Mouse (Mus musculus) heart, embryonic 16.5 days (tissue): ENCODE measurements at regions not wholly inside any gene's neighbourhood (a gene's known extent, or its start where the extent isn't known, plus 50 kb on each side); places are given as distances from the start of the nearest gene placed in this dataset.

Source experiments
- ATAC-seq: fragments of 200-750 bp; cut with Nextera tagmentation; replicated peaks from 2 replicates; pipeline ENCODE4 v1.8.0; 2017; ENCODE audit warnings: moderate number of reproducible peaks; ENCODE audit not compliant: insufficient read depth, low FRiP score; ENCODE audit errors: extremely low read depth
- H3K27ac ChIP-seq: fragments of 300-500 bp; sonication (generic); 2 replicates; pipeline ENCODE4 v1.5.1; 2014; ENCODE audit warnings: mild to moderate bottlenecking, low read length, control low read depth, moderate library complexity
- H3K27me3 ChIP-seq: fragments of 300-500 bp; sonication (generic); 2 replicates; pipeline ENCODE4 v1.6.1; 2014; ENCODE audit warnings: low read length, mixed read lengths; ENCODE audit not compliant: control insufficient read depth, insufficient read depth
- H3K36me3 ChIP-seq: fragments of 300-500 bp; sonication (generic); 2 replicates; pipeline ENCODE4 v1.6.1; 2014; ENCODE audit not compliant: control insufficient read depth, insufficient read depth
- H3K4me1 ChIP-seq: fragments of 300-500 bp; sonication (generic); 2 replicates; pipeline ENCODE4 v1.6.1; 2014; ENCODE audit warnings: low read length, mixed read lengths; ENCODE audit not compliant: control insufficient read depth, insufficient read depth
- H3K4me2 ChIP-seq: fragments of 300-500 bp; sonication (generic); 2 replicates; pipeline ENCODE4 v1.6.1; 2014; ENCODE audit warnings: low read depth, mild to moderate bottlenecking, control low read depth, low read length
- H3K4me3 ChIP-seq: fragments of 300-500 bp; sonication (generic); 2 replicates; pipeline ENCODE4 v1.5.1; 2014; ENCODE audit warnings: mild to moderate bottlenecking, control low read depth, low read length
- H3K9ac ChIP-seq: fragments of 300-500 bp; sonication (generic); 2 replicates; pipeline ENCODE4 v1.6.1; 2014; ENCODE audit warnings: low read length, control low read depth
- H3K9me3 ChIP-seq: fragments of 300-500 bp; sonication (generic); replicated peaks from 2 replicates; pipeline ENCODE4 v1.6.1; 2016; ENCODE audit warnings: low read length; ENCODE audit not compliant: control insufficient read depth
- WGBS: fragments of 180-500 bp; shearing (Covaris S2); extraction: QIAGEN DNeasy Blood & Tissue Kit; methylation state at CpG from one replicate; pipeline ENCODE4 v1.1.7; 2014; 5-methylcytosine and 5-hydroxymethylcytosine counted together

DNA sequence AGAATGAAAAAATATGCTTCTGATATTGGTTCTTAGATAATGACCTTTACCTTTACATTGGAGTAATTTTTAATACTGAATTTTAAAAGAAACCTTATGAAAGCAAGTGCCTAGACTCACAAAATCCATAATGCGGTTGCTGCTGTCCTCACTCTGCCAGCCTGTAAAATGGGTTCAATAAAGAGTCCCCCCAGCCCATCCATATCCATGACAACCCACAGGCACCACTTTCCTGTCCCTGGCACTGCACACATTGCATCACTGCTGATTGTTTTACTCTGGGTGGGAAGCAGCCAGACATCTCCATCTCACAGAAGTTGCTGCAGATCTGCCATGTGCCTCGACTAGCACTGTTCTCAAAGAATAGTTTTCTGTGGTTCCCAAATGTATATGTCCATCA, 110.3 kb upstream of the Tmc3 start:
- no peak for ATAC-seq
- Histone ChIP-seq H3K4me1 (peaks cover 16% of the 10 kb centered on the region), H3K9me3 (no peaks in the 10 kb centered on the region), H3K27me3 (no peaks in the 10 kb centered on the region), H3K36me3 (no peaks in the 10 kb centered on the region), H3K4me3 (no peak overlapping the region), H3K4me2 (no peak overlapping the region), H3K27ac (no peak overlapping the region), H3K9ac (no peak overlapping the region)
- WGBS = 74% methylated on average over 2 of the region's 2 CpGs

DNA sequence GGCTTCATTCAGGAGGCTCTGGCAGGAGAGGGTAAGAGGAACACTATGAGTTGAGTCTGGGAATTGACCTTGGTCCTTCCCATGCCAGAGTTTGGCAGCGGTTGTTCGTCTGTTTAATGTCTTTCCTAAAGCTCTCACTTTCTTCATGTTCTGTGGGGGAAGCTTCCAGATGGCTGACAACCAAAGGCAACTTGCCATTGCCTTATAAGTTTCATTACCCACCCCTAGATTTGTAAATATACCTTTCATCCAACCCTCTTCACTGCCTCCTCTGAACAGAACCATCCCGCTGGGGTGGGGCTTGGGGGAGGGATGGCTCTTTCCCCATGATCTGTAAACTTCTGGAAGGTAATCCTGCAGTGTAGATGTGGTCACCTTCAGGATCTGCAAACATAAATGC, 109.7 kb upstream of the Tmc3 start:
- Histone ChIP-seq H3K27me3 (no peaks in the 10 kb centered on the region), H3K4me3 (no peak overlapping the region), H3K9me3 (no peaks in the 10 kb centered on the region), H3K4me1 (peaks cover 16% of the 10 kb centered on the region), H3K4me2 (no peak overlapping the region), H3K9ac (no peak overlapping the region), H3K36me3 (no peaks in the 10 kb centered on the region), H3K27ac (peak overlapping the region; percentile 24)
- WGBS = 60% methylated on average over 3 of the region's 3 CpGs
- no peak for ATAC-seq

DNA sequence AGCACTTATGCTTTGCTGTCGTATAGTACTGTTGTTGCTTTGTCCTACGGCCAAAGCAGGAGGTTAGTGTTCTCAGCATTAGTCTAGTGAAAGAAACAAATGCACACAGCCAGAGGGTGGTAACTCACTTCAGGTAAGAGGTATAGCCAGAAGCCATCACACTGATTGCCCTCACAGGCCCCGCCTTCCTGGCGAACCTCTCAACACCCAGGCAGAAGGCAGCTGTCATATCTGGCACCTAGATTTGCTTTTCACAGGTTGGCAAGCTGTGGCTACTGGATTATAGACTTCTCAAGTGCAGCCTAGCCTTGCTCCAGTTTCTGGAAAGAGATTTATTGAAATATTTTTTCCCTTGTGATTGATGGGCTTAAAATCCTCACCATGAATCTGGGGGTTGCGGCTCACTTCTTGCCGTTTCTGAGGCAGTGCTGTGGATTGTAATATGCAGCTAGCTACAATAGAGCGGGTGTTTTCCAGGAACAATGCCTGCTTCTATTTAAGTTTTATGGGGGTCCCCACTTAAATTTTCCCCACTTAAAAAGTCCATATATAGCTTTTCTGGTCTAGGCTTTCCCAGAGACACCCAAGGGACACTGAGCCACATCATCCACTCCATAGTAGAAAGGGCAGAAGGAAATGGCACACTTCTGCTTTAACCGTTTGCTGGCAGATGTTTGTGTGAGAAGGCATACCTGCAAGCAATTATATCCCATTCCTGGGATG, 109.1 kb upstream of the Tmc3 start:
- no peaks in the 10 kb centered on the region for H3K36me3 ChIP-seq
- no peak overlapping the region for H3K9ac ChIP-seq
- no peak for ATAC-seq
- no peaks in the 10 kb centered on the region for H3K9me3 ChIP-seq
- H3K27me3 ChIP-seq = no peaks in the 10 kb centered on the region
- H3K4me1 ChIP-seq = peaks cover 16% of the 10 kb centered on the region
- 63% methylated on average over 8 of the region's 8 CpGs for WGBS
- peak overlapping the region; percentile 24 for H3K27ac ChIP-seq
- H3K4me3 ChIP-seq = no peak overlapping the region
- H3K4me2 ChIP-seq = no peak overlapping the region

DNA sequence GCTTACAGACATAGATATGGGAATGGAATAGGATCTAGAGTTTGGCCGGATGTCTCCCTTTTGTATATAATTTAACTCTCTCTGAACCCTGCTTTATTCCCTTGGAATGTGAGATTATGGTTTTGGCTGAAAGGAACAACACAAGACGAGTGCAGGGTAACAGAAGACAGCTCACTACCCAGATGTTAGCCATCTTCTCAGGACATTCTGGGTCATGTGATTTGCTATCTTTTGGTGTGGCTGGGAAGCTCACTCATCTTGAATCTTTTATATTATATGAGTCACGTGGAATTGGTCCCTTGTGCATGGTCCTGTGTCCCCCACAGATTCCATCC, 108.6 kb upstream of the Tmc3 start:
- ATAC-seq = no peak
- H3K27ac ChIP-seq = no peak overlapping the region
- no peak overlapping the region for H3K9ac ChIP-seq
- H3K4me3 ChIP-seq = no peak overlapping the region
- peaks cover 16% of the 10 kb centered on the region for H3K4me1 ChIP-seq
- no peaks in the 10 kb centered on the region for H3K9me3 ChIP-seq
- no peak overlapping the region for H3K4me2 ChIP-seq
- no peaks in the 10 kb centered on the region for H3K27me3 ChIP-seq
- 52% methylated on average over 3 of the region's 3 CpGs for WGBS
- no peaks in the 10 kb centered on the region for H3K36me3 ChIP-seq

DNA sequence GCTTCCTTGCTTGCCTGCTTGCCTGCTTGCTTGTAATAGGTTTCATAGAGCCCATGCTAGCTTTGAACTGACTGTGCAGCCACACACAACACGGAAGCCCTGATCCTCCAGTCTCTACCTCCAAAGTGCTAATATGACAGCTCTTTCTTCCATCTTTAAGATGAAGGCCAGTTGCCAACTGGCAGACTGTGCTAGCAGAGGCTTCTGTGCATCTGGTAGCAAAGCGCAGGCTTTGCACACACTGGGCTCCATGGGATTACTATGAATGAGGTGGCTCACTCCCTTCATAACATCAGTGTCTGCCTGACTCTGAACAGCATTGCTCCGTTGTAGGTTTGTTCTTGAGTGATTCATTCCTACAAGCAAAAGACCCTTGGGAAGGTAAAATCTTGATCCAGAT, 107.9 kb upstream of the Tmc3 start:
- no peak overlapping the region for H3K4me3 ChIP-seq
- H3K36me3 ChIP-seq = no peaks in the 10 kb centered on the region
- H3K4me2 ChIP-seq = no peak overlapping the region
- no peak overlapping the region for H3K27ac ChIP-seq
- no peak for ATAC-seq
- no peaks in the 10 kb centered on the region for H3K9me3 ChIP-seq
- H3K9ac ChIP-seq = no peak overlapping the region
- peaks cover 16% of the 10 kb centered on the region for H3K4me1 ChIP-seq
- H3K27me3 ChIP-seq = no peaks in the 10 kb centered on the region
- WGBS = 76% methylated on average over 3 of the region's 3 CpGs

DNA sequence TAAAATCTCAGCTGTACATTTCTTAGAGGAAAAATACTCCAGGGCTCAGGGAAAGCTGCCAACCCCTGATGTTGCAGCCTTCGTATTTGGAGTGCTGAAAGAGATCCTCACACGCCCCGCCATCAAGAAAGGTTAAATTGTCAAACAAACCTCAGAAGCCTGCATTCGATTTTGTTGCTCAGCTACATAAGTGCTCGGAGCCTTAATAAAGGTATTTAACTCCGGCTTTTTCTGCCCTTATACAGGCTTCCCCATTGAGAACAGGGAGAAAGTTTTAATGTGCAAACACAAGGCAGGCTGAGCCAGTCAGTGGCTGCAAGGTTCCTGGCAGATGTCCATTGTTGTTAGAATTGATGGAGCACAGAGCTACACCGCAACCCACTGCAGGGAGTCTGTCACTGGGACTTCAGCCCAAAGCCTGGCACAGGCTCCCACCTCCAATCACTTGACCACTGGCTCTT, 107.0 kb upstream of the Tmc3 start:
- Histone ChIP-seq H3K9me3 (no peaks in the 10 kb centered on the region), H3K36me3 (no peaks in the 10 kb centered on the region), H3K27ac (no peak overlapping the region), H3K4me1 (peaks cover 16% of the 10 kb centered on the region), H3K4me3 (no peak overlapping the region), H3K9ac (no peak overlapping the region), H3K4me2 (peak overlapping the region; percentile 24; the same call in 1 of the 2 replicates), H3K27me3 (no peaks in the 10 kb centered on the region)
- 19% methylated on average over 7 of the region's 7 CpGs for WGBS
- peak; percentile 73 for ATAC-seq

DNA sequence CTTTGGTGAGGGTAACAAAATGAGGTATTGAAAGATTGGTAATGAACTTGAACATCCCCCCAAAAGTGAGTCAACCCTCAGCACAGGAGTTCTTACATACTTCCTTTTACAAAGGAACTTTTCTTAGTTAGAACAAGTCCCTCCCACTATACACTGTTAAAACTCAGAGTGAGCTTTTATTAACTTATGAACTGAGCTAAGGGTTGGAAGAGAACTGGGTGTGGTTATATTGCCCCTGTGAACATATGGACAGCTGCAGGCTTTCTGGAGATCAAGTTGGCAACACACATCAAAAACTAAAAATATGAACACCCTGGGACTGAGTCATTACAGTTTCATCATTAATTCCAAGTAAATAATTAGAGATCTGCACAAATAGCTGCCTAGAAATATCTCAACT, 103.1 kb upstream of the Tmc3 start:
- H3K4me3 ChIP-seq = no peak overlapping the region
- peaks cover 7% of the 10 kb centered on the region for H3K4me1 ChIP-seq
- H3K36me3 ChIP-seq = no peaks in the 10 kb centered on the region
- no peaks in the 10 kb centered on the region for H3K27me3 ChIP-seq
- H3K27ac ChIP-seq = no peak overlapping the region
- no peak for ATAC-seq
- H3K9ac ChIP-seq = no peak overlapping the region
- no peak overlapping the region for H3K4me2 ChIP-seq
- no peaks in the 10 kb centered on the region for H3K9me3 ChIP-seq

DNA sequence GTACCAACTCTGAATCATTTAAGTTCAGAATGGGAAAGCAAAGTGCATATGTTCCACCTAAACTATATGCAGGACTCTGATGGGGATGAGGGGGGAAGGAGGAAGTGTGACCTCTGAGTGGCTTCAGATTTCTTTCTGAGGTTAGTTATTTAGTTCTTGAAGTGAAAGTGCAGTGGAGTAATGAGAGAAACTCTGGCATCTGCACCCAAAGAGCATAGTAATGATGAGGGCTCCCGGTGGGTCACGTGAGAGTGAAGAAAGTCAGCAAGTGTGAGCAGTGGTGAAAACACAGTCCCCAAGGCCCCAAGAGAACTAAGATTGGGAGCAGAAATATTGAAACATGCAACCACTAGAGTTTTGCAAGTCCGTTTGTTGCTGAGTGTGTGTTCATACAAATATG, 102.5 kb upstream of the Tmc3 start:
- Histone ChIP-seq H3K4me2 (no peak overlapping the region), H3K36me3 (no peaks in the 10 kb centered on the region), H3K9me3 (no peaks in the 10 kb centered on the region), H3K4me1 (peaks cover 6% of the 10 kb centered on the region), H3K27ac (no peak overlapping the region), H3K9ac (no peak overlapping the region), H3K4me3 (no peak overlapping the region), H3K27me3 (no peaks in the 10 kb centered on the region)
- ATAC-seq = no peak
- 73% methylated on average over 3 of the region's 3 CpGs for WGBS

DNA sequence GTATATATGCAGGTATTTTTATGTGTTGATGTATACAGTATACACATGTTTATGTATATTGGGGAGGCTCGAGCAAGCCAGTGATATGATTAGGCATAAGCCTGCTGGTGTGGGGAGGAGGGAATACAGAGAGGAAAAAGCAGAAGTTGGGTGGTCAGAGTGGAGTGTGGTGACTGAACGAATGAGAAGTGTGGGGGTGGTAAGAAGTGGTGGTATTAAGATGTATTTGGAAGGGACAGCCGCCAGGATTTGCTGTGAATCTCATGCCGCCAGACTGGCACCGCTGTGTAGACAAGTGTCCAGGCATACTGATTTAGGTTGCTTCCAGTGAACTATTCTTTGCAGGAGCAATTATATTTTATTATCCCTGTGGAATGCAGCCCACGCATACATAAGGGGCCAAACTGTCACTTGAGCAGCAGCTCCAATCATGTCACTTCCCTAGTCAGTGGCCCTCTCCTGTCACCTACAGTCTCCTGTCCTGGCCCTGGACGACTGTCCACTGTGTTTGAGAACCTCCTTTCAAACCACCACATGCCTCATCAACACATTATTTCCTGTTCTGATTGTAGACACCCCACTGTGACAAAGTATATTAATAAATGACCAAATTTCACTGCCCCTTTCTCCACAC, 101.9 kb upstream of the Tmc3 start:
- WGBS = 51% methylated on average over 7 of the region's 7 CpGs

More for the DNA sequence above, 101.9 kb upstream of the Tmc3 start:
- H3K27ac ChIP-seq = no peak overlapping the region
- H3K9me3 ChIP-seq = no peaks in the 10 kb centered on the region
- 0 out of 2 replicates have a peak, but pooled peaks cover 2% of the 10 kb centered on the region for H3K4me1 ChIP-seq
- H3K36me3 ChIP-seq = no peaks in the 10 kb centered on the region
- H3K9ac ChIP-seq = no peak overlapping the region
- no peak overlapping the region for H3K4me3 ChIP-seq
- no peak overlapping the region for H3K4me2 ChIP-seq
- no peak for ATAC-seq
- H3K27me3 ChIP-seq = no peaks in the 10 kb centered on the region
